Mouse (Mus musculus) liver, embryonic 14.5 days (tissue): ENCODE measurements around the gene Hmg20b.

ENCODE experiments used
- CTCF ChIP-seq: IDR thresholded peaks from 2 replicates; pipeline ENCODE4 v1.5.1; 2016; ENCODE audit warnings: antibody characterized with exemption, low read depth, control low read depth
- EP300 ChIP-seq: IDR thresholded peaks from 2 replicates; pipeline ENCODE4 v1.6.1; 2016; ENCODE audit warnings: antibody characterized with exemption, low read depth

DNA sequence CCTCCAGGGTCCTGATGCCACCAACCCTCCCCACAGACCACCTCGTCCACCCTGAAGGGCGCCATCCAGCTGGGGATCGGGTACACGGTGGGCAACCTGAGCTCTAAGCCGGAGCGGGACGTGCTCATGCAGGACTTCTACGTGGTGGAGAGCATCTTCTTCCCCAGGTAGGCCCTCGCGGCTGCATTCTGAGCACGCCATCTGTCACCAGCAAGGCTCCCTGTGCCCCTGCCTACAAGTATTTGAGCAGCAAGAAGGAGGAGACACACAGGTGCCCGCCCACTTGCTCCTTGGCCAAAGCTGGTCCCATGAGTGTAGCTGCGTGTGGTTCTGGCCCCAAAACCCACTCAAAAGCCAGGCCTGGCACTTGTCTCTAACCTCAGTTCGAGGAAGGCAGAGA, 44.6 kb downstream of the Hmg20b start:
- TF ChIP-seq CTCF, result no peak
- TF ChIP-seq EP300, result no peak
